Mouse (Mus musculus): ENCODE measurements around the gene Vps11. TPM values are rescaled to one million over a fixed set of nuclear protein-coding genes. Genes with fewer than 3 reads are reported as not detected.
"Not testable (repeated sequence)": the region's sequence is repeated elsewhere in the genome, so short reads cannot be mapped to it uniquely, and the experiment has no call there.

Vps11 gene
- polyA plus RNA-seq, 1 experiment from 2014 or later: 38.5 TPM

DNA sequence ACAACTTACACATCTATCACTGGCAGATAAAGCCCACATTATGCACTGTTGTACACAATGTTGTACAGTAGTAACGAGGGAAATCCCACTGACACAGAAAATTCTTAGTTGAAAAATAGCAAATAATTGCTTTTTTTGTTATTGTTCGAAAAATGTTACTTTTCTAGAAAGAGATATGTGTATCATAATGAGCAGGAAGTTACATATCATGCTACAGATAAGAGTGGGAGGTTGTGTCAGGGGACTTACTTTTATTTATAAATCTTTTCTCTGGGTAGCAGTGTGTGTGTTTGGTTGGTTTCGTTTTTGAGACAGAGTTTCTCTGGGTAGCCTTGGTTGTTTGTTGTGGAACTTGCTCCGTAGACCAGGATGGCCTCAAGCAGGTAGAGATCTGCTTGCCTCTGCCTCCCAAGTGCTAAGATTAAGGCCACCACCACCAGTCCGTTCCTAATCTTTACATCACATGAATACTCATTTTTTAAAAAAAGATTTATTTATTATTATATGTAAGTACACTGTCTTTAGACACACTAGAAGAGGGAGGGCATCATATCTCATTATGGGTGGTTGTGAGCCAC is 16.8 kb upstream of the Vps11 start:
- no peaks in the 10 kb centered on the region for H3K9me3 ChIP-seq (ENCODE audit: low read length)
- no peak for ATAC-seq (ENCODE audit: low FRiP score, low TSS enrichment)
- peak overlapping the region; percentile 87 for H3K9ac ChIP-seq (replicated peaks; ENCODE audit: low read length)
- WGBS: 88% methylated on average over 5 of the region's 5 CpGs
- peak overlapping the region; percentile 96 for H3K4me2 ChIP-seq (replicated peaks; ENCODE audit: low read depth, low read length)
- H3K27me3 ChIP-seq (ENCODE audit: insufficient read depth, low read length): no peaks in the 10 kb centered on the region
- H3K4me3 ChIP-seq (ENCODE audit: low read length): peak overlapping the region; percentile 87
- no peak overlapping the region for H3K27ac ChIP-seq (ENCODE audit: low read length)
- H3K36me3 ChIP-seq (ENCODE audit: insufficient read depth, low read length): peaks cover 24% of the 10 kb centered on the region
- peaks cover 17% of the 10 kb centered on the region for H3K4me1 ChIP-seq (ENCODE audit: insufficient read depth, low read length)

GRCm38 (mm10) chr9:44377335-44377734 is 15.9 kb upstream of the Vps11 start:
- not testable (repeated sequence) for H3K9me3 ChIP-seq (ENCODE audit: low read length); H3K27ac ChIP-seq (ENCODE audit: low read length); H3K27me3 ChIP-seq (ENCODE audit: insufficient read depth, low read length); H3K4me3 ChIP-seq (ENCODE audit: low read length); ATAC-seq (ENCODE audit: low FRiP score, low TSS enrichment); H3K4me2 ChIP-seq (replicated peaks; ENCODE audit: low read depth, low read length); H3K9ac ChIP-seq (replicated peaks; ENCODE audit: low read length)
- peaks cover 17% of the 10 kb centered on the region for H3K4me1 ChIP-seq (ENCODE audit: insufficient read depth, low read length)
- H3K36me3 ChIP-seq (ENCODE audit: insufficient read depth, low read length): peaks cover 15% of the 10 kb centered on the region
- WGBS: 76% methylated on average over 2 of the region's 2 CpGs

DNA sequence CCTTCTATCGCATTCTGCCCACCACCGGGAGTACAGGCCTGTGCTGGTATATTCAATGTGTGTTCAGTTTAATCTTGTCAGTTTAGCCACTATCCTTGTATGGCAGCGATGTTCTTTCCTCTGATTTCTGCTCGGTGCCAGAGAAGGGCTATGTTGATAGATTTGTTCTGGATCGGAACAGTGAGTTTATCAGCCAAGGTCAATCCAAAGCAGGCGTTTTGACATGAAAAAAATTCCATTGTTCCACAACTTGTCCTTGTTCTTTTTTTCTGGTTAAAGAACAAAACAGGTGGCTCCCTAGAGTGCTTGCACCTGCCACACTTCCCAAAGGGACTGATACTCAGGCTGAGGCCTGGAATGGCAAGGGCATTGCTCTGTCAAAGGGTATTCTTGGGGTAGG is 14.7 kb upstream of the Vps11 start:
- H3K27me3 ChIP-seq (ENCODE audit: insufficient read depth, low read length): no peaks in the 10 kb centered on the region
- H3K4me2 ChIP-seq (replicated peaks; ENCODE audit: low read depth, low read length): no peak overlapping the region
- H3K36me3 ChIP-seq (ENCODE audit: insufficient read depth, low read length): peaks cover 3% of the 10 kb centered on the region; the same call in 1 of the 2 replicates
- ATAC-seq (ENCODE audit: low FRiP score, low TSS enrichment): no peak
- no peak overlapping the region for H3K27ac ChIP-seq (ENCODE audit: low read length)
- no peak overlapping the region for H3K4me3 ChIP-seq (ENCODE audit: low read length)
- H3K9me3 ChIP-seq (ENCODE audit: low read length): no peaks in the 10 kb centered on the region
- no peak overlapping the region for H3K9ac ChIP-seq (replicated peaks; ENCODE audit: low read length)
- WGBS: 90% methylated on average over 6 of the region's 6 CpGs
- peaks cover 17% of the 10 kb centered on the region for H3K4me1 ChIP-seq (ENCODE audit: insufficient read depth, low read length)

DNA sequence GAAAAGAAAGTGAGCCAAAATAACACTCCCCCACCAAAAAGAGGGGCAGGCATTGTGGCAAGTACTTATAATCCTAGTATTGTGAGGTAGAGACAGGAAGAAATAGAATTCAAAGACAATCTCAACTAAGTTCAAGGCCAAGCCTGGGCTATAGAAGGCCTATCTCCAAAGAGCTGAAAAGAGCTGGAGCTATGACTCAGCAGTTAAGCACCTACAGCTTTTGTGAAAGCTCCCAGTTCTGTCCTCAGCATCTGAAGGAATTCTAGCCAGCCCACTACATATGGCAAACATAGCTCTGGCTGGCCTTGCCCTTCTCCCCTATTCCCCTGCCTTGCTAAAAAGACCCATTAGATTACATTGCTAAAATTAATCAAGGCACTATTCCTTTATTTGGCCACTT is 11.9 kb upstream of the Vps11 start:
- H3K4me1 ChIP-seq (ENCODE audit: insufficient read depth, low read length): peaks cover 2% of the 10 kb centered on the region
- no peaks in the 10 kb centered on the region for H3K27me3 ChIP-seq (ENCODE audit: insufficient read depth, low read length)
- no peak overlapping the region for H3K9ac ChIP-seq (replicated peaks; ENCODE audit: low read length)
- no peak overlapping the region for H3K4me2 ChIP-seq (replicated peaks; ENCODE audit: low read depth, low read length)
- no peaks in the 10 kb centered on the region for H3K9me3 ChIP-seq (ENCODE audit: low read length)
- H3K4me3 ChIP-seq (ENCODE audit: low read length): no peak overlapping the region
- no peak for ATAC-seq (ENCODE audit: low FRiP score, low TSS enrichment)
- H3K36me3 ChIP-seq (ENCODE audit: insufficient read depth, low read length): no peaks in the 10 kb centered on the region
- no peak overlapping the region for H3K27ac ChIP-seq (ENCODE audit: low read length)

- Histone ChIP-seq H3K27me3 (ENCODE audit: insufficient read depth, low read length) (no peaks in the 10 kb centered on the region), H3K9ac (replicated peaks; ENCODE audit: low read length) (no peak overlapping the region), H3K27ac (ENCODE audit: low read length) (no peak overlapping the region), H3K4me3 (ENCODE audit: low read length) (no peak overlapping the region), H3K36me3 (ENCODE audit: insufficient read depth, low read length) (peaks cover 3% of the 10 kb centered on the region), H3K9me3 (ENCODE audit: low read length) (no peaks in the 10 kb centered on the region), H3K4me1 (ENCODE audit: insufficient read depth, low read length) (peaks cover 6% of the 10 kb centered on the region; the same call in 1 of the 2 replicates), H3K4me2 (replicated peaks; ENCODE audit: low read depth, low read length) (no peak overlapping the region)
- WGBS: 61% methylated on average over 3 of the region's 3 CpGs
- ATAC-seq (ENCODE audit: low FRiP score, low TSS enrichment): no peak
These were observed 3.0 kb upstream of the Vps11 start for GRCm38 (mm10) chr9:44364480-44364879.

DNA sequence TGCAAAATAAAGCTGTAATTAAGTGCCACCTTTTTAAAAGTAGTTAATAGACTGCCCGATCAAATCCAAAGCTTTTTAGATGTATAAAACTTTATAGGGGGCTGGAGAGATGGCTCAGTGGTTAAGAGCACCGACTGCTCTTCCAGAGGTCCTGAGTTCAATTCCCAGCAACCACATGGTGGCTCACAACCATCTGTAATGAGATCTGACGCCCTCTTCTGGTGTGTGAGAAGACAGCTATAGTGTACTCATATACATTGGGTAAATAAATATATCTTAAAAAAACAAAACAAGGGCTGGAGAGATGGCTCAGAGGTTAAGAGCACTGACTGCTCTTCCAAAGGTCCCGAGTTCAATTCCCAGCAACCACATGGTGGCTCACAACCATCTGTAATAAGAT is 461 bp upstream of the Vps11 start:
- H3K9me3 ChIP-seq (ENCODE audit: low read length); H3K27me3 ChIP-seq (ENCODE audit: insufficient read depth, low read length); H3K4me1 ChIP-seq (ENCODE audit: insufficient read depth, low read length): not testable (repeated sequence)
- peak overlapping the region; percentile 85 for H3K4me3 ChIP-seq (ENCODE audit: low read length)
- peaks cover 19% of the 10 kb centered on the region for H3K36me3 ChIP-seq (ENCODE audit: insufficient read depth, low read length)
- peak; percentile 27; the same call in 1 of the 2 replicates for ATAC-seq (ENCODE audit: low FRiP score, low TSS enrichment)
- H3K9ac ChIP-seq (replicated peaks; ENCODE audit: low read length): peak overlapping the region; percentile 75
- 33% methylated on average over 4 of the region's 4 CpGs for WGBS
- H3K27ac ChIP-seq (ENCODE audit: low read length): peak overlapping the region; percentile 72; the same call in 1 of the 2 replicates
- H3K4me2 ChIP-seq (replicated peaks; ENCODE audit: low read depth, low read length): peak overlapping the region; percentile 69

DNA sequence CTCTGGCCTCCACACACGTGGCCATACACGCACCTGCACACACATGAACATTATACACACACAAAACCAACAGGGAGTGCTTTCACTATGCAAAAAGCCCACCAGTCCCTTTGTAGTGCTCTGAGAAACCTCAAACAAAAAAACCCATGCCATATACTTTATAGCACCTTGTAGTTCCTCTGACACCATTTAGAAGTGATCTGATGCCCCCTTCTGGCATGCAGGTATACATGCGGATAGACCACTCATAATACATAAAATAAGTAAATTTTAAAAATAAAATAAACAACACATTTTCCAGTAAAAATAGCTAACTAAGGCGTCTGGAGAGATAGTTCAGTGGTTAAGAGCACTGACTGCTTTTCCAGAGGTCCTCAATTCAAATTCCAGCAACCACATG is 4.3 kb downstream of the Vps11 start:
- Histone ChIP-seq H3K36me3 (ENCODE audit: insufficient read depth, low read length) (peaks cover 65% of the 10 kb centered on the region), H3K9ac (replicated peaks; ENCODE audit: low read length) (no peak overlapping the region), H3K4me3 (ENCODE audit: low read length) (no peak overlapping the region), H3K4me1 (ENCODE audit: insufficient read depth, low read length) (peaks cover 6% of the 10 kb centered on the region; the same call in 1 of the 2 replicates), H3K9me3 (ENCODE audit: low read length) (no peaks in the 10 kb centered on the region), H3K4me2 (replicated peaks; ENCODE audit: low read depth, low read length) (no peak overlapping the region), H3K27me3 (ENCODE audit: insufficient read depth, low read length) (no peaks in the 10 kb centered on the region), H3K27ac (ENCODE audit: low read length) (no peak overlapping the region)
- ATAC-seq (ENCODE audit: low FRiP score, low TSS enrichment): no peak
- 69% methylated on average over 4 of the region's 4 CpGs for WGBS

GRCm38 (mm10) chr9:44353142-44353541 is 8.3 kb downstream of the Vps11 start:
- no peak overlapping the region for H3K9ac ChIP-seq (replicated peaks; ENCODE audit: low read length)
- no peak overlapping the region for H3K4me2 ChIP-seq (replicated peaks; ENCODE audit: low read depth, low read length)
- ATAC-seq (ENCODE audit: low FRiP score, low TSS enrichment): no peak
- 93% methylated on average over 6 of the region's 6 CpGs for WGBS
- no peaks in the 10 kb centered on the region for H3K9me3 ChIP-seq (ENCODE audit: low read length)
- H3K27me3 ChIP-seq (ENCODE audit: insufficient read depth, low read length): no peaks in the 10 kb centered on the region
- no peak overlapping the region for H3K4me3 ChIP-seq (ENCODE audit: low read length)
- H3K36me3 ChIP-seq (ENCODE audit: insufficient read depth, low read length): peaks cover 89% of the 10 kb centered on the region
- H3K4me1 ChIP-seq (ENCODE audit: insufficient read depth, low read length): no peaks in the 10 kb centered on the region
- H3K27ac ChIP-seq (ENCODE audit: low read length): no peak overlapping the region

DNA sequence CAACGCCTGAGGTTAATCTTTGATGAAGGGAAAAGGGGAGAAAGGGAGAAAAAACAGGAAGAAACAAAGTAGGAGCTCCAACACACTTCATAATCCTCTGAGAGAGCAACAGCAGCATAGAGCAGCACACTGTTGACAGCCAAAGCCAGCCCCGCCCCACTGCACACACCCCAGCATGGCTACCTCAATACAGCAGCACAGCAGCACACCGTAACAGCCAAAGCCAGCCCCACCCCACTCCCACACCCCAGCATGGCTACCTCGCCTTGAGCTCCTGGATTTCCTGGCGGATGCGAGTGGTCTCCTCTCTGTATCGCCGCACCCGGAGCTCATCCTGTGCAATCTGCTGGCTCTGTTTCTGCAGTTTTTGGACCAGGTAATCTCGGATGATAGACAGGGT is 9.1 kb downstream of the Vps11 start:
- ATAC-seq (ENCODE audit: low FRiP score, low TSS enrichment): no peak
- 93% methylated on average over 10 of the region's 10 CpGs for WGBS

DNA sequence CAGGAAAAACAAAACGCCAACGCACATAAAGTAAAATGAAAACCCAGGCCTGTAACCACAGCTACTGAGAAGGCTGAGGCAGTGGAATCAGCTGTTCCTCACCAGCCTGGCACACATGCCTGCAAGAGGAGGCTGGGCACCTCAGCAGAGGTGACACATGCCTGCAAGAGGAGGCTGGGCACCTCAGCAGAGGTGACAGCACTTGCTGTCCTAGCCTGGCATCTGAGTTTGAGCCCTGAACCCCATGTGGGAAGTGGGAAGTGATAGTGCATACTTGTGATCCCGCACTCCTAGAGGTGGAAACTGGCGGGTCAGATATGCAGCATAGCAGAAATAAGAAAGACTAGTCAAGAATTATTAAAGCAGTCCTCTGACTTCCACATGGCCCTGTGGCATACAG is 10.1 kb downstream of the Vps11 start:
- whole genome bisulfite sequencing: 93% methylated on average over 4 of the region's 4 CpGs
- H3K4me2 ChIP-seq (replicated peaks; ENCODE audit: low read depth, low read length): no peak overlapping the region
- H3K9me3 ChIP-seq (ENCODE audit: low read length): no peaks in the 10 kb centered on the region

More for the DNA sequence above, 9.1 kb downstream of the Vps11 start:
- Histone ChIP-seq H3K27ac (ENCODE audit: low read length) (no peak overlapping the region), H3K9ac (replicated peaks; ENCODE audit: low read length) (no peak overlapping the region), H3K4me3 (ENCODE audit: low read length) (no peak overlapping the region), H3K9me3 (ENCODE audit: low read length) (no peaks in the 10 kb centered on the region), H3K27me3 (ENCODE audit: insufficient read depth, low read length) (no peaks in the 10 kb centered on the region), H3K36me3 (ENCODE audit: insufficient read depth, low read length) (peaks cover 94% of the 10 kb centered on the region), H3K4me2 (replicated peaks; ENCODE audit: low read depth, low read length) (no peak overlapping the region), H3K4me1 (ENCODE audit: insufficient read depth, low read length) (no peaks in the 10 kb centered on the region)

More for the DNA sequence above, 10.1 kb downstream of the Vps11 start:
- ATAC-seq (ENCODE audit: low FRiP score, low TSS enrichment): no peak
- Histone ChIP-seq H3K27ac (ENCODE audit: low read length) (no peak overlapping the region), H3K27me3 (ENCODE audit: insufficient read depth, low read length) (no peaks in the 10 kb centered on the region), H3K4me3 (ENCODE audit: low read length) (no peak overlapping the region), H3K9ac (replicated peaks; ENCODE audit: low read length) (no peak overlapping the region), H3K36me3 (ENCODE audit: insufficient read depth, low read length) (peaks cover 92% of the 10 kb centered on the region), H3K4me1 (ENCODE audit: insufficient read depth, low read length) (no peaks in the 10 kb centered on the region)
